Mouse (Mus musculus): ENCODE data around the gene Mark3. TPM values are rescaled to one million over a fixed set of nuclear protein-coding genes. Genes with fewer than 3 reads are reported as not detected.
A peak's percentile ranks its signal among the peaks of the same experiment; 100 is the strongest.
"Not testable (repeated sequence)": the region's sequence is repeated elsewhere in the genome, so short reads cannot be mapped to it uniquely, and the experiment has no call there.

The Mark3 gene
- total RNA-seq, 2 experiments from 2014 or later = 97.1 to 114 TPM

GRCm38 (mm10) chr12:111605619-111606018 lies 31.3 kb downstream of the Mark3 start:
- DNase-seq (ENCODE audit: low spot score in 2 of 2) = no peak
- intact Hi-C loops (cut with DNase I) = no loop called here

GRCm38 (mm10) chr12:111608015-111608414 lies 33.7 kb downstream of the Mark3 start:
- no peak for DNase-seq (ENCODE audit: low spot score in 2 of 2)
- intact Hi-C loops (cut with DNase I) = no loop called here

- DNase-seq (ENCODE audit: low spot score in 2 of 2) = no peak
- intact Hi-C loops (cut with DNase I) = no loop called here
These were observed 40.3 kb downstream of the Mark3 start for GRCm38 (mm10) chr12:111614475-111615141.

GRCm38 (mm10) chr12:111618266-111618665 lies 43.9 kb downstream of the Mark3 start:
- intact Hi-C loops (cut with DNase I) = no loop called here
- no peak for DNase-seq (ENCODE audit: low spot score in 2 of 2)

GRCm38 (mm10) chr12:111648061-111648645 lies 73.8 kb downstream of the Mark3 start:
- DNase-seq (ENCODE audit: low spot score in 2 of 2) = peak; percentile 63 to 64
- intact Hi-C loops (cut with DNase I) = loop anchor here (5.0 to 10.0 kb wide), 2 partner anchors 71 to 223 kb away; no protein-coding TSS in a partner anchor

GRCm38 (mm10) chr12:111652953-111653352 lies 78.6 kb downstream of the Mark3 start:
- no peak for DNase-seq (ENCODE audit: low spot score in 2 of 2)
- intact Hi-C loops (cut with DNase I) = loop anchor here (5.0 kb wide), 1 partner anchor 44 kb away; no protein-coding TSS in a partner anchor

- intact Hi-C loops (cut with DNase I) = loop anchor here (5.0 kb wide), 1 partner anchor 44 kb away; no protein-coding TSS in a partner anchor
- peak; percentile 75 to 76 for DNase-seq (ENCODE audit: low spot score in 2 of 2)
These were observed 79.1 kb downstream of the Mark3 start for GRCm38 (mm10) chr12:111653434-111653833.

GRCm38 (mm10) chr12:111655695-111656094 lies 81.4 kb downstream of the Mark3 start:
- no peak for DNase-seq (ENCODE audit: low spot score in 2 of 2)
- intact Hi-C loops (cut with DNase I) = no loop called here

- intact Hi-C loops (cut with DNase I) = no loop called here
- no peak for DNase-seq (ENCODE audit: low spot score in 2 of 2)
These were observed 85.0 kb downstream of the Mark3 start for GRCm38 (mm10) chr12:111659331-111659730.

GRCm38 (mm10) chr12:111660628-111661027 lies 86.3 kb downstream of the Mark3 start:
- intact Hi-C loops (cut with DNase I) = no loop called here
- DNase-seq (ENCODE audit: low spot score in 2 of 2) = no peak

GRCm38 (mm10) chr12:111661554-111661953 lies 87.2 kb downstream of the Mark3 start:
- intact Hi-C loops (cut with DNase I); DNase-seq (ENCODE audit: low spot score in 2 of 2): not testable (repeated sequence)

- DNase-seq (ENCODE audit: low spot score in 2 of 2) = peak in 1 of 2 experiments; percentile 44
- intact Hi-C loops (cut with DNase I) = no loop called here
These were observed 89.2 kb downstream of the Mark3 start for GRCm38 (mm10) chr12:111663228-111664143.

GRCm38 (mm10) chr12:111664144-111664634 lies 89.9 kb downstream of the Mark3 start:
- DNase-seq (ENCODE audit: low spot score in 2 of 2) = no peak
- intact Hi-C loops (cut with DNase I) = no loop called here

GRCm38 (mm10) chr12:111665041-111665880 lies 90.9 kb downstream of the Mark3 start:
- intact Hi-C loops (cut with DNase I) = loop anchor here (5.0 kb wide), 1 partner anchor 47 kb away; the partner anchor contains the start of genes Apopt1 and Bag5
- DNase-seq (ENCODE audit: low spot score in 2 of 2) = no peak

- DNase-seq (ENCODE audit: low spot score in 2 of 2) = peak; percentile 78 to 87
- intact Hi-C loops (cut with DNase I) = loop anchor here (5.0 kb wide), 1 partner anchor 46 kb away; the partner anchor contains the start of genes Apopt1 and Bag5
These were observed 92.1 kb downstream of the Mark3 start for GRCm38 (mm10) chr12:111666380-111666779.

GRCm38 (mm10) chr12:111667421-111667820 lies 93.1 kb downstream of the Mark3 start:
- intact Hi-C loops (cut with DNase I) = loop anchor here (5.0 kb wide), 1 partner anchor 45 kb away; the partner anchor contains the start of genes Apopt1 and Bag5
- no peak for DNase-seq (ENCODE audit: low spot score in 2 of 2)

- peak; percentile 92 to 95 for DNase-seq (ENCODE audit: low spot score in 2 of 2)
- intact Hi-C loops (cut with DNase I) = loop anchor here (2.0 to 5.0 kb wide), 2 partner anchors 44 to 64 kb away; partner anchors contain the start of genes Apopt1 and Bag5
These were observed 94.2 kb downstream of the Mark3 start for GRCm38 (mm10) chr12:111668457-111668912.

- intact Hi-C loops (cut with DNase I) = loop anchor here (2.0 to 5.0 kb wide), 2 partner anchors 43 to 64 kb away; partner anchors contain the start of genes Apopt1 and Bag5
- peak in 1 of 2 experiments; percentile 39 for DNase-seq (ENCODE audit: low spot score in 2 of 2)
These were observed 94.9 kb downstream of the Mark3 start for GRCm38 (mm10) chr12:111669000-111669788.

Measured in left cerebral cortex, postnatal 36 days (tissue).